In the genomic region with DNA sequence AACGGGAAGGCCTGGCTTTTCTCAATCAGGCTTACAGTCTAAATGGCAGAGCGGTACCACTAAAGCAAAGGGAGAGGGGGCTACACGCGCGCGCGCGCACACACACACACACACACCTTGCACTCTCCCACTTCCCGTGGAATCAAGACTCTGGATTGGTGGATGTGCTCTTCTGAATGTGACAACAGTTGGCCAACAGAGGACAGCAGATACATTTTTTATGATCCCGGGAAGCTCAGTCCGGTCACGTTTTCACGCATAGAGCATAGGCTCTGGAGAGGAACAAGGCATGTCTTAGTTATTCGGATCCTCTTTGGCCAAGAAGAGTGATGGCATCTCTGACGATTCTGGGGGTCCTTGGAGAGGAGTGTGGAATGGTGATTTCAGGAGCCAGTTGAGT, we compare ENCODE assay signal across 8 mouse cellular contexts.
DNase-seq lines count a peak whose midpoint lies in the region; ATAC-seq lines count a peak whose summit lies in the region.

No protein-coding gene starts in this region.

- ATAC-seq in hindbrain, embryonic 13.5 days (ENCODE audit: low FRiP score), result peak; percentile 22; the same call in 1 of the 2 replicates

- H3K27me3 ChIP-seq in hindbrain, embryonic 13.5 days, result peaks cover 69% of the 10 kb centered on the region

- no peak overlapping the region for H3K27ac ChIP-seq in hindbrain, embryonic 13.5 days

- H3K4me2 ChIP-seq in hindbrain, embryonic 13.5 days, result peak overlapping the region; percentile 99

- H3K36me3 ChIP-seq in hindbrain, embryonic 13.5 days, result no peaks in the 10 kb centered on the region

- peaks cover 28% of the 10 kb centered on the region for H3K4me1 ChIP-seq in hindbrain, embryonic 13.5 days (replicated peaks)

- DNase-seq in adrenal gland, adult 8-10 months, result peak; percentile 33
- DNase-seq in adrenal gland, adult 18-20 months (ENCODE audit: low spot score in 2 of 2), result no peak
- DNase-seq in right cerebral cortex, postnatal 14 days, result peak; percentile 17
- DNase-seq in right cerebral cortex, postnatal 36 days (ENCODE audit: low spot score in 2 of 2), result no peak
- peak; percentile 6 for DNase-seq in lung, postnatal 14 days
- DNase-seq in spleen, postnatal 4 days (ENCODE audit: low spot score in 2 of 2), result no peak
- DNase-seq in frontal cortex, postnatal 36 days (ENCODE audit: low spot score in 2 of 2), result no peak

- no peak overlapping the region for H3K9ac ChIP-seq in hindbrain, embryonic 13.5 days

- H3K4me3 ChIP-seq in hindbrain, embryonic 13.5 days, result peak overlapping the region; percentile 71

- no peaks in the 10 kb centered on the region for H3K9me3 ChIP-seq in hindbrain, embryonic 13.5 days

- 18% methylated on average over 15 of the region's 15 CpGs for WGBS in hindbrain, embryonic 13.5 days

Comparison
In these comparisons a context has a peak if more than half of its experiments do, and no peak if none do; other contexts are left out.
1. DNase-seq: peak in adrenal gland, adult 8-10 months (single experiment), right cerebral cortex, postnatal 14 days (single experiment) and lung, postnatal 14 days (single experiment); none in adrenal gland, adult 18-20 months (0 of 2), right cerebral cortex, postnatal 36 days (0 of 2), spleen, postnatal 4 days (0 of 2) and frontal cortex, postnatal 36 days (0 of 2).